Comparison of ENCODE assay signal across 22 mouse cellular contexts in genomic region chr11:50206037-50206436, GRCm38 (mm10). TPM values are rescaled to one million over a fixed set of nuclear protein-coding genes. Genes with fewer than 3 reads are reported as not detected.
DNase-seq lines count a peak whose midpoint lies in the region; ATAC-seq and TF ChIP-seq lines count a peak whose summit lies in the region.
"Had no signal": no experiment of that assay in that cellular context is flagged by ENCODE, and none has a peak within 500 bp of the region (broad histone marks: within the 10 kb centered on the region; RNA-seq: fewer than 3 reads in every experiment).

No protein-coding gene starts in this region.

- WGBS in liver, adult 2 months: 8% methylated on average over 2 of the region's 2 CpGs
- 83% methylated on average over 2 of the region's 2 CpGs for WGBS in liver, embryonic 11.5 days

- TF ChIP-seq CTCF in liver, adult 2 months (IDR thresholded peaks at IDR 0.05; ENCODE audit: low read depth, low read length): no peak
- TF ChIP-seq CTCF in CH12.LX (conservative IDR thresholded peaks at IDR 0.05 in 1 of 2, IDR thresholded peaks at IDR 0.05 in 1 of 2; ENCODE audit: low read depth in 2 of 2, low read length in 2 of 2): no peak

- no peak overlapping the region for H3K4me3 ChIP-seq in liver, adult 2 months (ENCODE audit: insufficient read depth, low read depth, low read length)
- H3K4me3 ChIP-seq in liver, embryonic 11.5 days (ENCODE audit: low read depth, low read length): no peak overlapping the region
- no peak overlapping the region for H3K4me3 ChIP-seq in CH12.LX (replicated peaks in 1 of 3; ENCODE audit: low read depth in 2 of 3, low read length in 2 of 3, poor library complexity in 1 of 3)
- H3K4me3 ChIP-seq: embryonic facial prominence, embryonic 10.5 days; embryonic facial prominence, embryonic 12.5 days; forebrain, embryonic 13.5 days; forebrain, embryonic 15.5 days had no signal

- H3K4me1 ChIP-seq in liver, adult 2 months (ENCODE audit: control insufficient read depth, insufficient read depth, low read length): peaks cover 59% of the 10 kb centered on the region
- H3K4me1 ChIP-seq in liver, embryonic 11.5 days (replicated peaks; ENCODE audit: control insufficient read depth, insufficient read depth, low read length): peaks cover 5% of the 10 kb centered on the region; the same call in 1 of the 2 replicates
- H3K4me1 ChIP-seq in CH12.LX (ENCODE audit: control insufficient read depth in 1 of 2, insufficient read depth in 2 of 2): peaks cover 16 to 41% of the 10 kb centered on the region in 2 experiments

- no peak for TF ChIP-seq POLR2A in liver, adult 2 months (IDR thresholded peaks at IDR 0.05; ENCODE audit: extremely low read depth, insufficient read depth, low read length)
- no peak; the same call in 1 of the 2 replicates for TF ChIP-seq POLR2A in CH12.LX (IDR thresholded peaks at IDR 0.05; ENCODE audit: low read depth, low read length)

- no peak overlapping the region for H3K9ac ChIP-seq in liver, adult 2 months (ENCODE audit: low read depth, low read length)
- H3K9ac ChIP-seq in liver, embryonic 11.5 days (ENCODE audit: low read depth, low read length): no peak overlapping the region
- no peak overlapping the region for H3K9ac ChIP-seq in CH12.LX (ENCODE audit: insufficient read depth, low read depth)
- H3K9ac ChIP-seq: embryonic facial prominence, embryonic 12.5 days; forebrain, embryonic 13.5 days; forebrain, embryonic 15.5 days; forebrain, postnatal 0 days had no signal

- no peaks in the 10 kb centered on the region for H3K9me3 ChIP-seq in liver, embryonic 11.5 days (ENCODE audit: control insufficient read depth, low read length)
- no peaks in the 10 kb centered on the region for H3K9me3 ChIP-seq in CH12.LX (replicated peaks; ENCODE audit: low read length)
- H3K9me3 ChIP-seq: embryonic facial prominence, embryonic 10.5 days; embryonic facial prominence, embryonic 12.5 days; forebrain, embryonic 13.5 days; forebrain, embryonic 15.5 days had no signal

- peak overlapping the region; percentile 75 for H3K27ac ChIP-seq in liver, adult 2 months (replicated peaks; ENCODE audit: insufficient read depth, low read depth, low read length)
- no peak overlapping the region for H3K27ac ChIP-seq in liver, embryonic 11.5 days (ENCODE audit: low read depth, low read length)
- H3K27ac ChIP-seq in CH12.LX (ENCODE audit: insufficient read depth, low read depth): no peak overlapping the region
- H3K27ac ChIP-seq: embryonic facial prominence, embryonic 10.5 days; embryonic facial prominence, embryonic 12.5 days; forebrain, embryonic 13.5 days; forebrain, embryonic 15.5 days had no signal

- DNase-seq in cerebellum, adult 11-12 months: peak; percentile 21
- DNase-seq in cerebellum, adult 8-10 months: no peak
- DNase-seq in heart, adult 11 months: peak; percentile 90
- DNase-seq in heart, postnatal 25 days (ENCODE audit: low spot score): no peak
- peak; percentile 66 for DNase-seq in liver, adult 2 months (ENCODE audit: extremely low read depth, low read depth, low spot score)
- DNase-seq in liver, embryonic 11.5 days (ENCODE audit: low spot score): no peak
- DNase-seq in CH12.LX (ENCODE audit: extremely low read depth): no peak
- no peak for DNase-seq in kidney, postnatal 14 days
- DNase-seq: adrenal gland, postnatal 10 days; adrenal gland, postnatal 25 days; B cell, adult 2 months; cerebellum, adult 11 months; cerebellum, adult 2 months; cerebellum, adult 9-11 months; cerebellum, postnatal 14 days; cerebellum, postnatal 36 days; forebrain, postnatal 0 days had no signal

- TF ChIP-seq RAD21 in CH12.LX (IDR thresholded peaks at IDR 0.05; ENCODE audit: low read depth, low read length): no peak

- in situ Hi-C loops in CH12.LX (cut with MboI; ENCODE audit: low pct_ligation_motif_present, low pct_unique_long_range_greater_than_20kb, low sequenced_read_pairs): no loop called here

- ATAC-seq in liver, embryonic 11.5 days (replicated peaks; ENCODE audit: low FRiP score): no peak
- ATAC-seq: CD4-positive, CD25-positive, alpha-beta regulatory T cell, adult 4 months; forebrain, embryonic 13.5 days; forebrain, embryonic 15.5 days; forebrain, postnatal 0 days had no signal

- dilution Hi-C loops in CH12.LX (cut with MboI; ENCODE audit: extremely low pct_ligation_motif_present, extremely low pct_unique_long_range_greater_than_20kb, low sequenced_read_pairs): no loop called here

- no peak for TF ChIP-seq EP300 in CH12.LX (IDR thresholded peaks at IDR 0.05; ENCODE audit: low read length)

- H3K4me2 ChIP-seq in liver, embryonic 11.5 days: no peak overlapping the region
- H3K4me2 ChIP-seq in CH12.LX (ENCODE audit: insufficient read depth, low read depth, poor library complexity, severe bottlenecking): peak overlapping the region; percentile 9; the same call in 1 of the 2 replicates
- H3K4me2 ChIP-seq: embryonic facial prominence, embryonic 12.5 days; forebrain, embryonic 13.5 days; forebrain, embryonic 15.5 days had no signal

- intact Hi-C loops in heart, postnatal 25 days (cut with DNase I): no loop called here

- H3K36me3 ChIP-seq in liver, adult 2 months (ENCODE audit: control insufficient read depth, insufficient read depth, low read length): peaks cover 60% of the 10 kb centered on the region
- H3K36me3 ChIP-seq in liver, embryonic 11.5 days (ENCODE audit: control insufficient read depth, insufficient read depth, low read length): peaks cover 60% of the 10 kb centered on the region
- peaks cover 74 to 78% of the 10 kb centered on the region in 2 experiments for H3K36me3 ChIP-seq in CH12.LX (replicated peaks in 1 of 2; ENCODE audit: control insufficient read depth in 1 of 2, insufficient read depth in 1 of 2, low read length in 1 of 2)

- no peaks in the 10 kb centered on the region for H3K27me3 ChIP-seq in liver, adult 2 months (ENCODE audit: control insufficient read depth, insufficient read depth, low read length)
- no peaks in the 10 kb centered on the region for H3K27me3 ChIP-seq in liver, embryonic 11.5 days (replicated peaks; ENCODE audit: control insufficient read depth, insufficient read depth, low read length)
- no peaks in the 10 kb centered on the region for H3K27me3 ChIP-seq in CH12.LX (replicated peaks)
- H3K27me3 ChIP-seq: embryonic facial prominence, embryonic 12.5 days; forebrain, embryonic 13.5 days; forebrain, embryonic 15.5 days had no signal

- H3K79me2 ChIP-seq in liver, adult 2 months (ENCODE audit: control insufficient read depth, insufficient read depth, low read length): peaks cover 14% of the 10 kb centered on the region; the same call in 1 of the 2 replicates
- peaks cover 66% of the 10 kb centered on the region for H3K79me2 ChIP-seq in CH12.LX (replicated peaks; ENCODE audit: control insufficient read depth, extremely low read depth, insufficient read depth, poor library complexity, severe bottlenecking)

TF ChIP-seq in CH12.LX, 34 proteins besides CTCF, POLR2A, EP300 and RAD21:
- TF ChIP-seq ZKSCAN1 (IDR thresholded peaks at IDR 0.05; ENCODE audit: borderline replicate concordance, low read depth, low read length) (no peak), CHD2 (IDR thresholded peaks at IDR 0.05; ENCODE audit: low read length) (no peak), SMC3 (IDR thresholded peaks at IDR 0.05; ENCODE audit: low read depth, low read length) (no peak), RCOR1 (conservative IDR thresholded peaks at IDR 0.05; ENCODE audit: low read depth, low read length) (no peak), KAT2A (IDR thresholded peaks at IDR 0.05; ENCODE audit: insufficient replicate concordance, low read length) (no peak), MAZ (IDR thresholded peaks at IDR 0.05; ENCODE audit: low read depth, low read length) (no peak), MEF2A (IDR thresholded peaks at IDR 0.05; ENCODE audit: borderline replicate concordance, low read depth, low read length) (no peak), E2F4 (IDR thresholded peaks at IDR 0.05; ENCODE audit: insufficient replicate concordance, low read depth, low read length) (no peak), CHD1 (IDR thresholded peaks at IDR 0.05; ENCODE audit: low read depth, low read length) (no peak), UBTF (IDR thresholded peaks at IDR 0.05; ENCODE audit: low read depth, low read length) (no peak)

RNA-seq across cellular contexts. Expression of gene Sqstm1, which starts 4.6 kb away (rescaled TPM):
- total RNA-seq in heart, postnatal 25 days (2021): 100 to 1,000 TPM; 265 to 324 TPM
- 252 and 333 TPM in 2 replicates for total RNA-seq in liver, adult 2 months (2014; rRNA removed)
- polyA plus RNA-seq in liver, adult 2 months (2012; rRNA removed): 254 and 299 TPM in 2 replicates
- 176 and 177 TPM in 2 replicates for polyA plus RNA-seq in liver, embryonic 11.5 days (2014; fragmentation: Nextera tagmentation; extraction: Ambion mirVana)
- total RNA-seq in CH12.LX (2012; rRNA removed) (311 and 456 TPM in 2 replicates), CH12.LX (2014; rRNA removed) (198 and 202 TPM in 2 replicates)
- polyA plus RNA-seq in CH12.LX (2012; ENCODE audit: insufficient read length, low read depth): 579 and 599 TPM in 2 replicates

RNA-seq across cellular contexts. Expression of gene Mgat4b, which starts 4.7 kb away (rescaled TPM):
- total RNA-seq in heart, postnatal 25 days (2021): 10 to 100 TPM; 85.3 to 86.5 TPM
- 9.8 and 16.5 TPM in 2 replicates for total RNA-seq in liver, adult 2 months (2014; rRNA removed)
- polyA plus RNA-seq in liver, adult 2 months (2012; rRNA removed): 26.3 and 28.8 TPM in 2 replicates
- 22.3 and 25.4 TPM in 2 replicates for polyA plus RNA-seq in liver, embryonic 11.5 days (2014; fragmentation: Nextera tagmentation; extraction: Ambion mirVana)
- total RNA-seq in CH12.LX (2012; rRNA removed) (12.8 and 16.2 TPM in 2 replicates), CH12.LX (2014; rRNA removed) (4.2 and 4.6 TPM in 2 replicates)
- polyA plus RNA-seq in CH12.LX (2012; ENCODE audit: insufficient read length, low read depth): 27.2 and 27.4 TPM in 2 replicates

RNA-seq across cellular contexts. Expression of gene Mrnip, which starts 31.8 kb away (rescaled TPM):
- 1 to 10 TPM; 2.3 to 2.7 TPM for total RNA-seq in heart, postnatal 25 days (2021)
- 8.5 and 9.3 TPM in 2 replicates for total RNA-seq in liver, adult 2 months (2014; rRNA removed)
- 9.3 and 9.9 TPM in 2 replicates for polyA plus RNA-seq in liver, adult 2 months (2012; rRNA removed)
- polyA plus RNA-seq in liver, embryonic 11.5 days (2014; fragmentation: Nextera tagmentation; extraction: Ambion mirVana): 13.9 and 18.7 TPM in 2 replicates
- total RNA-seq in CH12.LX (2012; rRNA removed): 30.4 and 36.7 TPM in 2 replicates
- 26.7 and 29.7 TPM in 2 replicates for total RNA-seq in CH12.LX (2014; rRNA removed)
- 22.5 and 22.8 TPM in 2 replicates for polyA plus RNA-seq in CH12.LX (2012; ENCODE audit: insufficient read length, low read depth)

RNA-seq across cellular contexts. Expression of gene Ltc4s, which starts 32.4 kb away (rescaled TPM):
- 1 to 10 TPM; 4.8 to 7.8 TPM for total RNA-seq in heart, postnatal 25 days (2021)
- total RNA-seq in liver, adult 2 months (2014; rRNA removed): 0.27 and 0.28 TPM in 2 replicates
- polyA plus RNA-seq in liver, adult 2 months (2012; rRNA removed): 2.1 and 3.2 TPM in 2 replicates
- 0.82 and 2.6 TPM in 2 replicates for polyA plus RNA-seq in liver, embryonic 11.5 days (2014; fragmentation: Nextera tagmentation; extraction: Ambion mirVana)
- 1.1 and 1.4 TPM in 2 replicates for total RNA-seq in CH12.LX (2012; rRNA removed)
- 0.47 TPM in 1 of 2 replicates, not detected in the other for total RNA-seq in CH12.LX (2014; rRNA removed)
- polyA plus RNA-seq in CH12.LX (2012; ENCODE audit: insufficient read length, low read depth): 2.0 and 3.1 TPM in 2 replicates
- polyA plus RNA-seq: CD4-positive, CD25-positive, alpha-beta regulatory T cell, adult 4 months had no signal

Comparison
In these comparisons a context has a peak if more than half of its experiments do, and no peak if none do; other contexts are left out.
1. DNase-seq: peak in cerebellum, adult 11-12 months (single experiment), heart, adult 11 months (single experiment) and liver, adult 2 months (single experiment); none in cerebellum, adult 8-10 months (single experiment), heart, postnatal 25 days (single experiment), liver, embryonic 11.5 days (single experiment), CH12.LX (single experiment) and kidney, postnatal 14 days (single experiment).